Mouse (Mus musculus): ENCODE data around the gene Brk1. TPM values are rescaled to one million over a fixed set of nuclear protein-coding genes. Genes with fewer than 3 reads are reported as not detected.
A peak's percentile ranks its signal among the peaks of the same experiment; 100 is the strongest.

Gene Brk1
- total and polyA plus RNA-seq, 3 experiments, result 147 to 161 TPM; not detected in 1

DNA sequence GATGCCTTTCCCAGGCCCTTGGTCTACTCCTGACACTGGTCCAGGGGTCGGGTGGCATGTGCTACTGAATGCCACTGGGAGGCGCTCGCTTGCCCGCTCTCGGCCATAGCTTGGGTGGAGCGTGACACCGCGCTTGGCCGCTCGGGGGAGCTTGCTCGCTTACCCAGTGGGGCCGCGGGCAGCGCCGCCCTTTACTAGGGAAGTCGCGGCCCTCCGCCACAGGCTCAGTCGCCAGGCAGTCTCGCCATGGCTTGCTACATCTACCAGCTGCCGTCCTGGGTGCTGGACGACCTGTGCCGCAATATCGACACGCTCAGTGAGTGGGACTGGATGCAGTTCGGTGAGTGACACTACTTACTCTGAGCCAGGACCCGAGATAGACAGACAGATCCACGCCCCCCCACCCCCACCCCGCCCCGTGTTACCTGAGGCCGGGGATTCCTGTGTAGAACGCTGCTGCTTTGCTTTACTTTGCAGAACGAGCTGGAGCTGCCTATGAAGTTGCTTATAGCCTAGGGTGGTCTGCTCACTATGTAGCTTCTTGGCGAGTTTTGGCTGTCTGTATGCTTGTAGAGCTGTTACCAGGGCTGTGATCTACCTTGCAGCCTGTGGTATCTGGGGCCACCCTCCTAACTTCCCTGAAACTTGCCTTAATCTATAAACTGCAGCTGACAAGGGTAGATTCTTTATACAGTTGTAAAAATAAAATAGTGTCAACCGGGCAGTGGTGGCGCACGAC lies 33.9 kb downstream of the Brk1 start, which contains the start of gene Irak2:
TSS of gene Irak2 (plus strand) at position 166 of the 739 bp plus-strand sequence.
- Histone ChIP-seq H3K9ac (ENCODE audit: control insufficient read depth, low read depth, low read length, poor library complexity, severe bottlenecking) (peak within 1 kb of the TSS; percentile 67), H3K4me3 (ENCODE audit: control insufficient read depth in 1 of 2, insufficient read depth in 1 of 2, low read depth in 2 of 2, low read length in 2 of 2) (peak within 1 kb of the TSS; percentile 74 to 80), H3K36me3 (ENCODE audit: control insufficient read depth in 1 of 2, insufficient read depth in 2 of 2, low read length in 2 of 2) (no peaks in the 10 kb centered on the region; a peak in 1 of 4 replicates), H3K27ac (ENCODE audit: control insufficient read depth, low read depth, low read length) (peak within 1 kb of the TSS; percentile 57), H3K27me3 (ENCODE audit: control insufficient read depth in 1 of 2, insufficient read depth in 2 of 2, low read length in 2 of 2) (no peaks in the 10 kb centered on the region), H3K79me2 (ENCODE audit: control insufficient read depth, insufficient read depth, low read length, poor library complexity) (no peaks in the 10 kb centered on the region), H3K4me1 (ENCODE audit: control insufficient read depth in 1 of 2, insufficient read depth in 2 of 2, low read length in 2 of 2) (peaks cover 0 to 5% of the 10 kb centered on the region in 2 experiments; a peak in 1 of 4 replicates), H3K9me3 (replicated peaks; ENCODE audit: insufficient read depth, low read length) (no peaks in the 10 kb centered on the region)
- DNase-seq (ENCODE audit: low read depth, low spot score), result peak; percentile 95
- TF ChIP-seq POLR2AphosphoS2 (IDR thresholded peaks at IDR 0.05; ENCODE audit: low read length) (no peak), MAZ (IDR thresholded peaks at IDR 0.05; ENCODE audit: low read depth, low read length) (peak; percentile 67; the same call in 1 of the 2 replicates), EP300 (IDR thresholded peaks at IDR 0.05; ENCODE audit: low read depth in 1 of 2, low read length in 2 of 2) (peak; percentile 55 to 76), UBTF (IDR thresholded peaks at IDR 0.05; ENCODE audit: borderline replicate concordance, insufficient read depth, low read depth, low read length) (peak; percentile 82; the same call in 1 of the 2 replicates), RCOR1 (IDR thresholded peaks at IDR 0.05; ENCODE audit: low read depth, low read length) (0 out of 2 replicates have a peak, but pooled peaks have one; percentile 12), USF1 (IDR thresholded peaks at IDR 0.05; ENCODE audit: low read depth, low read length) (peak; percentile 50; the same call in 1 of the 2 replicates), NELFE (IDR thresholded peaks at IDR 0.05; ENCODE audit: low read depth, low read length) (peak; percentile 46), KAT2A (conservative IDR thresholded peaks at IDR 0.05; ENCODE audit: low read depth, low read length) (no peak), TBP (IDR thresholded peaks at IDR 0.05; ENCODE audit: low read depth, low read length) (peak; percentile 98), MAX (IDR thresholded peaks at IDR 0.05; ENCODE audit: low read length) (peak; percentile 57; the same call in 1 of the 2 replicates), SMC3 (IDR thresholded peaks at IDR 0.05; ENCODE audit: low read depth, low read length) (peak; percentile 86), SIN3A (IDR thresholded peaks at IDR 0.05; ENCODE audit: low read length) (peak; percentile 46), ELF1 (IDR thresholded peaks at IDR 0.05; ENCODE audit: low read depth, low read length) (0 out of 2 replicates have a peak, but pooled peaks have one; percentile 35), MAFK (IDR thresholded peaks at IDR 0.05; ENCODE audit: borderline replicate concordance, low read depth, low read length) (no peak; the same call in 1 of the 2 replicates), ZC3H11A (IDR thresholded peaks at IDR 0.05; ENCODE audit: low read depth, low read length) (peak; percentile 83), CHD1 (IDR thresholded peaks at IDR 0.05; ENCODE audit: low read depth, low read length) (no peak), CTCF (IDR thresholded peaks at IDR 0.05 in 2 of 3, conservative IDR thresholded peaks at IDR 0.05 in 1 of 3; ENCODE audit: control insufficient read depth in 1 of 3, insufficient read depth in 1 of 3, low read depth in 2 of 3, low read length in 3 of 3, poor library complexity in 1 of 3, severe bottlenecking in 1 of 3) (peak; percentile 84 to 100 (median 99)), CHD2 (IDR thresholded peaks at IDR 0.05; ENCODE audit: low read length) (no peak), GATA1 (IDR thresholded peaks at IDR 0.05; ENCODE audit: low read depth, low read length) (peak; percentile 65; the same call in 1 of the 2 replicates), ETS1 (IDR thresholded peaks at IDR 0.05; ENCODE audit: low read depth, low read length) (peak; percentile 30; the same call in 1 of the 2 replicates), TCF12 (IDR thresholded peaks at IDR 0.05; ENCODE audit: low read depth, low read length) (peak; percentile 82), MXI1 (IDR thresholded peaks at IDR 0.05; ENCODE audit: low read depth, low read length) (peak; percentile 39), HCFC1 (IDR thresholded peaks at IDR 0.05; ENCODE audit: low read depth, low read length) (peak; percentile 28; the same call in 1 of the 2 replicates), RAD21 (IDR thresholded peaks at IDR 0.05; ENCODE audit: low read depth, low read length) (peak; percentile 77), POLR2A (IDR thresholded peaks at IDR 0.05; ENCODE audit: control insufficient read depth in 1 of 2, insufficient read depth in 1 of 2, low read depth in 1 of 2, low read length in 2 of 2, poor library complexity in 1 of 2) (peak; percentile 47; a peak in 1 of 4 replicates), BHLHE40 (IDR thresholded peaks at IDR 0.05; ENCODE audit: borderline replicate concordance, low read depth, low read length) (no peak), TAL1 (IDR thresholded peaks at IDR 0.05; ENCODE audit: low read length) (peak; percentile 81)
